Mouse (Mus musculus) intestine, embryonic 16.5 days (tissue): ENCODE results near the gene Ttll11. TPM values are rescaled to one million over a fixed set of nuclear protein-coding genes. Genes with fewer than 3 reads are reported as not detected.

Experiments
- ATAC-seq: fragments of 200-750 bp; cut with Nextera tagmentation; 2 replicates; pipeline ENCODE4 v1.8.0; 2017; ENCODE audit warnings: moderate TSS enrichment, moderate library complexity
- H3K27ac ChIP-seq: fragments of 300-500 bp; sonication (generic); 2 replicates; pipeline ENCODE4 v1.5.1; 2014; ENCODE audit warnings: mild to moderate bottlenecking, low read length
- H3K27me3 ChIP-seq: fragments of 300-500 bp; sonication (generic); replicated peaks from 2 replicates; pipeline ENCODE4 v1.6.1; 2014; ENCODE audit warnings: low read length, control low read depth, mixed read lengths; ENCODE audit not compliant: control insufficient read depth, insufficient read depth
- H3K36me3 ChIP-seq: fragments of 300-500 bp; sonication (generic); 2 replicates; pipeline ENCODE4 v1.6.1; 2014; ENCODE audit warnings: low read length, control low read depth; ENCODE audit not compliant: control insufficient read depth, insufficient read depth
- H3K4me1 ChIP-seq: fragments of 300-500 bp; sonication (generic); 2 replicates; pipeline ENCODE4 v1.6.1; 2014; ENCODE audit warnings: low read length, control low read depth, mixed read lengths; ENCODE audit not compliant: control insufficient read depth, insufficient read depth
- H3K4me2 ChIP-seq: fragments of 300-500 bp; sonication (generic); 2 replicates; pipeline ENCODE4 v1.6.1; 2014; ENCODE audit warnings: low read depth, low read length, control low read depth
- H3K4me3 ChIP-seq: fragments of 300-500 bp; sonication (generic); 2 replicates; pipeline ENCODE4 v1.5.1; 2014; ENCODE audit warnings: mild to moderate bottlenecking, low read length
- H3K9ac ChIP-seq: fragments of 300-500 bp; sonication (generic); 2 replicates; pipeline ENCODE4 v1.6.1; 2014; ENCODE audit warnings: low read depth, low read length
- H3K9me3 ChIP-seq: fragments of 300-500 bp; sonication (generic); 2 replicates; pipeline ENCODE4 v1.6.1; 2016; ENCODE audit warnings: low read length, control low read depth; ENCODE audit not compliant: control insufficient read depth
- WGBS: fragments of 180-500 bp; shearing (Covaris S2); extraction: QIAGEN DNeasy Blood & Tissue Kit; methylation state at CpG from one replicate; pipeline ENCODE4 v1.1.7; 2014; 5-methylcytosine and 5-hydroxymethylcytosine counted together
- polyA plus RNA-seq: library from polyadenylated mRNA; unstranded; fragments of >200 nt; fragmentation: Nextera tagmentation; extraction: Ambion mirVana; gene quantifications from 2 replicates; pipeline ENCODE4 v1.2.1, GENCODE M21; 2015

The Ttll11 gene
- polyA plus RNA-seq, 1 experiment from 2014 or later = 0.10 TPM

DNA sequence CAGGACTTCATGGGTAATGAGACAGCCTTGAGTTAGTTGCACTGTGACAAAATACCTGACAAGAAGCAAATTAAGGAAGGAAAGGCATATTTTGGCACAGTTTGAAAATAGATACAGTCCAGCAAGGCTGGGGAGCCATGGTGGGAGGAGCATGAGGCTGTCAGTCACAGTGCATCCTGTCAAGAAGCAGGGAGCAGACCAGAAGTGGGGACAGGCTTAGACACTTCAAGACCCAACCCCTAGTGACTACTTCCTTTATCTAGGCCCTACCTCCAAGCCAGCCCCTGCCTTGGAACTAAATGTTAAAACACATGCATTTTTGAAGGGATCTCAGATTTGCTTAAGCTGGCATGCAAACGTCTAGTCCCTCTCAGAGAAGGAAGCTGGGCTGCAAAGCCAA is 20.7 kb upstream of the Ttll11 start:
- Histone ChIP-seq H3K4me3 (no peak overlapping the region), H3K9ac (no peak overlapping the region), H3K4me2 (no peak overlapping the region), H3K4me1 (no peaks in the 10 kb centered on the region), H3K36me3 (no peaks in the 10 kb centered on the region), H3K9me3 (no peaks in the 10 kb centered on the region), H3K27ac (no peak overlapping the region), H3K27me3 (no peaks in the 10 kb centered on the region)
- 48% methylated on average over 1 of the region's 1 CpGs for WGBS
- no peak for ATAC-seq

DNA sequence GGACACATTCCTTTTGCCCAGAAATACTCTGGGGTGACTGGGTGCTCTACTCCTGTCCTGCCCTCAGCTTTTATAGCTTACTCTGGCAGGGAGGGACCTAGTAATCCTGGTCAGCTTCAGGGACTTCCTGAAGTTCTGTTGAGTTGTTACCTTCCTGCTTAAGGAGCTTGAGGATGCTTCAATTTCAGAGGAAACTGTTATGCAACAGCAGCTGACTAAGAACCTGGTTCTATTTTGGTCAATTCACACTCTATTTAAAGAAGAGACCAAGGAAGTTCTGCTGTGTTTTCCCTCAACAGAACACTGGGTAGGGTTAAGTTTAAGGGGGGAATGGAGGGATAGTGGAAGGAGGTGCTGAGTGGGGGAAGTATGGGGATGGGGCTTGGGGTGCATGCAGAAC is 19.5 kb upstream of the Ttll11 start:
- H3K4me3 ChIP-seq = no peak overlapping the region
- no peaks in the 10 kb centered on the region for H3K36me3 ChIP-seq
- no peak overlapping the region for H3K9ac ChIP-seq
- no peaks in the 10 kb centered on the region for H3K27me3 ChIP-seq
- H3K27ac ChIP-seq = no peak overlapping the region
- no peak overlapping the region for H3K4me2 ChIP-seq
- no peak for ATAC-seq
- no peaks in the 10 kb centered on the region for H3K9me3 ChIP-seq
- H3K4me1 ChIP-seq = no peaks in the 10 kb centered on the region

- H3K9me3 ChIP-seq = no peaks in the 10 kb centered on the region
- no peaks in the 10 kb centered on the region for H3K27me3 ChIP-seq
- no peak overlapping the region for H3K4me3 ChIP-seq
- no peak overlapping the region for H3K4me2 ChIP-seq
- H3K27ac ChIP-seq = no peak overlapping the region
- H3K4me1 ChIP-seq = no peaks in the 10 kb centered on the region
- ATAC-seq = no peak
- no peak overlapping the region for H3K9ac ChIP-seq
- H3K36me3 ChIP-seq = no peaks in the 10 kb centered on the region
- 82% methylated on average over 5 of the region's 5 CpGs for whole genome bisulfite sequencing
Observed at GRCm38 (mm10) chr2:35998416-35998815, 18.7 kb upstream of the Ttll11 start.

- H3K4me2 ChIP-seq = no peak overlapping the region
- H3K36me3 ChIP-seq = no peaks in the 10 kb centered on the region
- no peaks in the 10 kb centered on the region for H3K27me3 ChIP-seq
- no peak for ATAC-seq
- H3K27ac ChIP-seq = no peak overlapping the region
- H3K9ac ChIP-seq = no peak overlapping the region
- H3K4me1 ChIP-seq = no peaks in the 10 kb centered on the region
- H3K9me3 ChIP-seq = no peaks in the 10 kb centered on the region
- WGBS = 76% methylated on average over 2 of the region's 2 CpGs
- no peak overlapping the region for H3K4me3 ChIP-seq
Observed at GRCm38 (mm10) chr2:35996753-35997152, 17.0 kb upstream of the Ttll11 start.

- Histone ChIP-seq H3K9ac (no peak overlapping the region), H3K4me3 (no peak overlapping the region), H3K36me3 (no peaks in the 10 kb centered on the region), H3K9me3 (no peaks in the 10 kb centered on the region), H3K4me2 (no peak overlapping the region), H3K27ac (no peak overlapping the region), H3K27me3 (no peaks in the 10 kb centered on the region), H3K4me1 (no peaks in the 10 kb centered on the region)
- ATAC-seq = no peak
- 75% methylated on average over 6 of the region's 6 CpGs for WGBS
Observed at GRCm38 (mm10) chr2:35994303-35994702, 14.6 kb upstream of the Ttll11 start.

- Histone ChIP-seq H3K4me3 (no peak overlapping the region), H3K27ac (no peak overlapping the region), H3K36me3 (no peaks in the 10 kb centered on the region), H3K4me2 (no peak overlapping the region), H3K4me1 (no peaks in the 10 kb centered on the region), H3K27me3 (no peaks in the 10 kb centered on the region), H3K9me3 (no peaks in the 10 kb centered on the region), H3K9ac (no peak overlapping the region)
- WGBS = 85% methylated on average over 2 of the region's 2 CpGs
- no peak for ATAC-seq
Observed at GRCm38 (mm10) chr2:35993481-35993880, 13.8 kb upstream of the Ttll11 start.

- WGBS = 85% methylated on average over 3 of the region's 3 CpGs
- H3K4me1 ChIP-seq = no peaks in the 10 kb centered on the region
Observed at GRCm38 (mm10) chr2:35992259-35992658, 12.5 kb upstream of the Ttll11 start.

DNA sequence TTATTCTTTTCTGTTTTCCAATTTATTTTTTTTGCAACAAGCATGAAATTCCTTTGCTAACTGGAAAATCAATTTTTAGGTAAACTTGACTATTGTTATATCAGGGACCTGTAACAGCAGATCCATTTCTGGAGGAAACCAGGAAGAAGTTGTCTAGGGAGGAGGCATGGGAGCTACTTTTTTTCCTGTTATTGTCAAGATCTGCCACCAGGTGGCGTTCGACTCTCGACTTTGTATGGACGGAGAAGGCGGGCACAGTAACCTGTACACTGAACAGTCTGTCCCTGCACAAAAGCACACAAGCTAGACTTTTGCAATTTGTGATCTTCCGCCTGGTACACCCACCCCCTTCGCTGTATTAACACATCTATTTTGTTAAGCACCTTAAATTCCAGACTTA is 4.2 kb upstream of the Ttll11 start:
- H3K27me3 ChIP-seq = 0 out of 2 replicates have a peak, but pooled peaks cover 7% of the 10 kb centered on the region
- WGBS = 7% methylated on average over 7 of the region's 7 CpGs
- no peak overlapping the region for H3K4me2 ChIP-seq
- H3K9ac ChIP-seq = no peak overlapping the region
- no peaks in the 10 kb centered on the region for H3K4me1 ChIP-seq
- no peak overlapping the region for H3K27ac ChIP-seq
- H3K36me3 ChIP-seq = no peaks in the 10 kb centered on the region
- H3K4me3 ChIP-seq = no peak overlapping the region
- ATAC-seq = no peak
- no peaks in the 10 kb centered on the region for H3K9me3 ChIP-seq

More at GRCm38 (mm10) chr2:35992259-35992658, 12.5 kb upstream of the Ttll11 start:
- Histone ChIP-seq H3K9me3 (no peaks in the 10 kb centered on the region), H3K27ac (no peak overlapping the region), H3K27me3 (0 out of 2 replicates have a peak, but pooled peaks cover 2% of the 10 kb centered on the region), H3K36me3 (no peaks in the 10 kb centered on the region), H3K4me3 (no peak overlapping the region), H3K4me2 (no peak overlapping the region), H3K9ac (no peak overlapping the region)
- no peak for ATAC-seq

DNA sequence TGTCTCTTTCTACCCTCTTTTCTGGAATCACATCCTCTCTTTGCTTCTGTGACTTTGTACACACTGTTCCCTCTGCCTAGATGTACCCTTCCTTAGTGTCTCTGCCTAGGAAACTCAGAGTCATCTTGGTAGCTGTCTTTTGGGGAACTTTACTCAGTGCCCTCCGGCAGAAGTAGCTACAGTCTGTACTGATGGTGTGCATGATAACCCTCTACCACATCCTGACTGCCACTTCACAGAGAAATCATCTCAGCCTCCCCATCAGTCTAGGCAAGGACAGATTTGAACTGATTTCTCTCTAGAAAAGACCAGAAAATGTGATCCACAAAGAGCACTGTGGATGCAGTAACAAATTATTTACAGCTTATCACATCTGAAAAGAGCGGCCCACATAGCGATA is 2.2 kb upstream of the Ttll11 start:
- H3K27me3 ChIP-seq = 0 out of 2 replicates have a peak, but pooled peaks cover 5% of the 10 kb centered on the region
- H3K4me3 ChIP-seq = no peak overlapping the region
- WGBS = 76% methylated on average over 3 of the region's 3 CpGs
- H3K9me3 ChIP-seq = no peaks in the 10 kb centered on the region
- no peak overlapping the region for H3K9ac ChIP-seq
- H3K36me3 ChIP-seq = no peaks in the 10 kb centered on the region
- H3K27ac ChIP-seq = no peak overlapping the region
- peaks cover 8% of the 10 kb centered on the region for H3K4me1 ChIP-seq
- no peak overlapping the region for H3K4me2 ChIP-seq
- no peak for ATAC-seq

DNA sequence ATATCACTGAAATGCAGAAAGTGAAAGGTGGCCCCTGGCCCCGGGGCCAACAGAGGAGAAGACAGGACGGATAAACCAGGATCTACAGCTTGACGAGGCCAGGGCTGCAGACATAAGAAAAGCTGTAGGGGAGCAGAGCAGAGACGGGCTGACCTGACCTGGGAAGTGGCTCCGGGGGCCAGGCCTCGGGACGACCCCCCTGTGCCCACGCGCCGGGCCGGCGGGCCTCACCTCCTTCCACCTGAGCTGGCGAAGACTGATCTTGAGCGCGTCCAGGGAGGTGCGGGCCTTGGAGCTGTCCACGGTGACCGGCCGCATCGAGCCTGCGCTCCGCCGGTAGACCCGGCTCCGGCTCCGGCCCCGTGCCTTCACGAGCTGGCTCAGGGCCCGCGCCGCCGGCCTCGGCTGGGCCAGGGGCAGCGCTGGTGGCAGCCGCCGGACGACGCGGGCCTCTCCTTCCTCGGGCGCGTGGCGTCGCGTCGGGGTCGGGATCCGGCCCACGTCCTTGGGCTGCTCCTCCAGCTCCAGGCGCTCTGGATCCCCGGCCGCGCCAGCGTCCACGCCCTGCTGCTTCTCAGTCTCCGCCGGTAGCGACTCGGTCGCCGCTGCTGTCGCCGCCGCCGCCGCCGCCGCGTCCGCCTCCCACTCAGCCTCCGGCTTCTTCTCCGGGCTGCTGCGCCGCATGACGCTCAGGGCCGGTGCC is 621 bp downstream of the Ttll11 start:
- Histone ChIP-seq H3K36me3 (no peaks in the 10 kb centered on the region), H3K9me3 (no peaks in the 10 kb centered on the region)
- under 1% methylated on average over 51 of the region's 76 CpGs for WGBS

More for the DNA sequence above, 621 bp downstream of the Ttll11 start:
- Histone ChIP-seq H3K27me3 (0 out of 2 replicates have a peak, but pooled peaks cover 2% of the 10 kb centered on the region), H3K4me1 (peaks cover 8% of the 10 kb centered on the region), H3K9ac (peak overlapping the region; percentile 90), H3K27ac (peak overlapping the region; percentile 59), H3K4me2 (peak overlapping the region; percentile 99), H3K4me3 (peak overlapping the region; percentile 87)
- peak; percentile 74 for ATAC-seq
